Mouse (Mus musculus) limb, embryonic 11.5 days (tissue): ENCODE results near the gene Nr4a2. TPM values are rescaled to one million over a fixed set of nuclear protein-coding genes. Genes with fewer than 3 reads are reported as not detected.
A peak's percentile ranks its signal among the peaks of the same experiment; 100 is the strongest.

Experiments used
- ATAC-seq: fragments of 200-750 bp; cut with Nextera tagmentation; 2 replicates; pipeline ENCODE4 v1.8.0; 2017; ENCODE audit warnings: low read depth; ENCODE audit not compliant: insufficient number of reproducible peaks, low FRiP score, low TSS enrichment
- DNase-seq: peaks from one replicate; pipeline ENCODE4 v3.0.0-alpha.2; 2015; ENCODE audit warnings: low spot score
- H3K27ac ChIP-seq: fragments of 300-500 bp; sonication (generic); replicated peaks from 2 replicates; pipeline ENCODE4 v1.5.1; 2014; ENCODE audit warnings: low read depth, mild to moderate bottlenecking, low read length
- H3K27me3 ChIP-seq: fragments of 300-500 bp; sonication (generic); 2 replicates; pipeline ENCODE4 v1.6.1; 2014; ENCODE audit warnings: mild to moderate bottlenecking, low read length, mixed read lengths; ENCODE audit not compliant: control insufficient read depth, insufficient read depth
- H3K36me3 ChIP-seq: fragments of 300-500 bp; sonication (generic); 2 replicates; pipeline ENCODE4 v1.6.1; 2014; ENCODE audit warnings: mild to moderate bottlenecking, low read length, moderate library complexity, mixed read lengths; ENCODE audit not compliant: control insufficient read depth, insufficient read depth
- H3K4me1 ChIP-seq: fragments of 300-500 bp; sonication (generic); 2 replicates; pipeline ENCODE4 v1.6.1; 2014; ENCODE audit warnings: low read length, mixed read lengths; ENCODE audit not compliant: control insufficient read depth, insufficient read depth
- H3K4me2 ChIP-seq: fragments of 300-500 bp; sonication (generic); 2 replicates; pipeline ENCODE4 v1.6.1; 2014; ENCODE audit warnings: low read depth, mild to moderate bottlenecking, moderate library complexity; ENCODE audit not compliant: severe bottlenecking
- H3K4me3 ChIP-seq: fragments of 300-500 bp; sonication (generic); 2 replicates; pipeline ENCODE4 v1.5.1; 2014; ENCODE audit warnings: low read depth, low read length
- H3K9ac ChIP-seq: fragments of 300-500 bp; sonication (generic); 2 replicates; pipeline ENCODE4 v1.6.1; 2014; ENCODE audit warnings: mild to moderate bottlenecking, low read length
- H3K9me3 ChIP-seq: fragments of 300-500 bp; sonication (generic); 2 replicates; pipeline ENCODE4 v1.6.1; 2016; ENCODE audit warnings: low read length; ENCODE audit not compliant: control insufficient read depth
- WGBS: fragments of 180-500 bp; shearing (Covaris S2); extraction: QIAGEN DNeasy Blood & Tissue Kit; methylation state at CpG from one replicate; pipeline ENCODE4 v1.1.7; 2014; 5-methylcytosine and 5-hydroxymethylcytosine counted together
- polyA plus RNA-seq: library from polyadenylated mRNA; unstranded; fragments of >200 nt; fragmentation: Nextera tagmentation; extraction: Ambion mirVana; gene quantifications from 2 replicates; pipeline ENCODE4 v1.2.1, GENCODE M21; 2014

The Nr4a2 gene
- polyA plus RNA-seq, 1 experiment from 2014 or later = 7.7 TPM

GRCm38 (mm10) chr2:57125891-57126290 is 2.1 kb upstream of the Nr4a2 start:
- Histone ChIP-seq H3K4me3 (no peak overlapping the region), H3K36me3 (no peaks in the 10 kb centered on the region), H3K9ac (no peak overlapping the region), H3K27ac (no peak overlapping the region), H3K4me2 (no peak overlapping the region), H3K9me3 (no peaks in the 10 kb centered on the region), H3K27me3 (no peaks in the 10 kb centered on the region), H3K4me1 (no peaks in the 10 kb centered on the region)
- 83% methylated on average over 6 of the region's 6 CpGs for WGBS
- ATAC-seq (no peak), DNase-seq (no peak)

GRCm38 (mm10) chr2:57122986-57123980 is 520 bp downstream of the Nr4a2 start:
- peak; percentile 78 for DNase-seq
- H3K4me2 ChIP-seq = peak overlapping the region; percentile 47
- H3K4me1 ChIP-seq = no peaks in the 10 kb centered on the region
- no peaks in the 10 kb centered on the region for H3K27me3 ChIP-seq
- no peaks in the 10 kb centered on the region for H3K36me3 ChIP-seq
- peak overlapping the region; percentile 99 for H3K9ac ChIP-seq
- peak overlapping the region; percentile 97 for H3K27ac ChIP-seq
- peak overlapping the region; percentile 95 for H3K4me3 ChIP-seq
- no peaks in the 10 kb centered on the region for H3K9me3 ChIP-seq
- under 1% methylated on average over 55 of the region's 67 CpGs for WGBS
- peak; percentile 82 for ATAC-seq

GRCm38 (mm10) chr2:57121110-57121509 is 2.7 kb downstream of the Nr4a2 start:
- no peak overlapping the region for H3K4me2 ChIP-seq
- whole genome bisulfite sequencing = 91% methylated on average over 4 of the region's 4 CpGs
- no peak for ATAC-seq

GRCm38 (mm10) chr2:57117201-57117951 is 6.4 kb downstream of the Nr4a2 start:
- Histone ChIP-seq H3K4me2 (peak overlapping the region; percentile 96), H3K36me3 (no peaks in the 10 kb centered on the region), H3K9ac (no peak overlapping the region; the same call in 1 of the 2 replicates), H3K9me3 (no peaks in the 10 kb centered on the region), H3K4me3 (peak overlapping the region; percentile 87), H3K4me1 (no peaks in the 10 kb centered on the region), H3K27ac (peak overlapping the region; percentile 38; the same call in 1 of the 2 replicates), H3K27me3 (peaks cover 9% of the 10 kb centered on the region)
- ATAC-seq (no peak), DNase-seq (peak; percentile 55)
- WGBS = 4% methylated on average over 12 of the region's 13 CpGs

More at GRCm38 (mm10) chr2:57121110-57121509, 2.7 kb downstream of the Nr4a2 start:
- Histone ChIP-seq H3K4me1 (no peaks in the 10 kb centered on the region), H3K9me3 (no peaks in the 10 kb centered on the region), H3K9ac (no peak overlapping the region), H3K27me3 (no peaks in the 10 kb centered on the region), H3K27ac (no peak overlapping the region), H3K4me3 (no peak overlapping the region), H3K36me3 (no peaks in the 10 kb centered on the region)
- peak; percentile 20 for DNase-seq

- WGBS = under 1% methylated on average over 47 of the region's 47 CpGs
- no peaks in the 10 kb centered on the region for H3K9me3 ChIP-seq
- H3K4me2 ChIP-seq = peak overlapping the region; percentile 96
- peak overlapping the region; percentile 87 for H3K4me3 ChIP-seq
- H3K27me3 ChIP-seq = peaks cover 16% of the 10 kb centered on the region
- H3K4me1 ChIP-seq = no peaks in the 10 kb centered on the region
- ATAC-seq (peak; percentile 45), DNase-seq (peak; percentile 83)
- no peaks in the 10 kb centered on the region for H3K36me3 ChIP-seq
- peak overlapping the region; percentile 58 for H3K9ac ChIP-seq
- H3K27ac ChIP-seq = peak overlapping the region; percentile 38; the same call in 1 of the 2 replicates
These were observed 7.2 kb downstream of the Nr4a2 start for GRCm38 (mm10) chr2:57116366-57117200.

- Histone ChIP-seq H3K27me3 (peaks cover 22% of the 10 kb centered on the region), H3K27ac (no peak overlapping the region; the same call in 1 of the 2 replicates), H3K4me3 (peak overlapping the region; percentile 87), H3K36me3 (no peaks in the 10 kb centered on the region), H3K4me2 (peak overlapping the region; percentile 96), H3K9me3 (no peaks in the 10 kb centered on the region), H3K9ac (peak overlapping the region; percentile 61), H3K4me1 (no peaks in the 10 kb centered on the region)
- DNase-seq = peak; percentile 64
- under 1% methylated on average over 22 of the region's 28 CpGs for WGBS
- ATAC-seq = peak; percentile 1; the same call in 1 of the 2 replicates
These were observed 7.9 kb downstream of the Nr4a2 start for GRCm38 (mm10) chr2:57115864-57116365.

GRCm38 (mm10) chr2:57115181-57115863 is 8.5 kb downstream of the Nr4a2 start:
- Histone ChIP-seq H3K4me1 (no peaks in the 10 kb centered on the region), H3K27ac (no peak overlapping the region), H3K4me3 (peak overlapping the region; percentile 87), H3K4me2 (peak overlapping the region; percentile 96), H3K9ac (peak overlapping the region; percentile 61), H3K9me3 (no peaks in the 10 kb centered on the region), H3K27me3 (peaks cover 26% of the 10 kb centered on the region), H3K36me3 (no peaks in the 10 kb centered on the region)
- under 1% methylated on average over 25 of the region's 25 CpGs for WGBS
- DNase-seq (no peak), ATAC-seq (peak; percentile 15; the same call in 1 of the 2 replicates)
